Mouse (Mus musculus) frontal cortex, adult (tissue): ENCODE data around the gene Astl.

Experiments used
- ATAC-seq: cut with Nextera tagmentation; 2 replicates; pipeline ENCODE4 v1.9.2; 2017; ENCODE audit warnings: mild to moderate bottlenecking, moderate library complexity, mixed read lengths; ENCODE audit not compliant: low TSS enrichment

Astl gene

DNA sequence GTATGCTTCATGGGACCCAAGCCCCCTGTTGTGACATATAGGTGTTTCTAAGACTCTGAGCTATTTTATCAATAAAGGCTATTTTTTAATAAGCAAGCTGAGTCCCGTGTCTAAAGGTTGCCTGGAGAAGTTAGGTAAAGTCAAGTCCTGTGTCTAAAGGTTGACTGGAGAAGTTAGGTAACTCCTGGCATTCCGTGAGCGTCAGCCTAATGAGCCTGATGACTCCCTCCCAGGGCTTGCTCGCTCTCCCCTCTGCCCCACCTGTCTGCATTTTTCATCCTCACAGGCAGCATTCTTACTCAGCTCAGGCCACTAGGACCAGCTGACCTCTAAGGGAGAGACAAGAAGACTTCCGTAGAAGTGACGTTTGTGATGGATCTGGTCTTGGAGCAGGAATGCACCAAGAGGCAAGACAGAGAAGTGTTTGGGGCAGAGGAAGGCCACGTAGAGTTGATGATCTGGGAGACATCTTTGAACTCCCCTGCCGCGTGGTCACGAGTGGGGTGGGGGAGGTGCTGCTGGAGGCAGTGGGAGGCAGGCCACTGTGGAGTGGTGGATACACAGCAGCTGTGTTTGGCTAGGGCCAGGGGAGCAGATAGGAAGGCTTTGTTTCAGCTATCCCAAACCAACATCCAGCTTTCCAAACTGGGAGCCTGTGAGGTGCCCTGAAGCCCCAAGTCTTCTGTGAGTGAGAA lies 28.8 kb downstream of the Astl start:
- ATAC-seq = no peak

DNA sequence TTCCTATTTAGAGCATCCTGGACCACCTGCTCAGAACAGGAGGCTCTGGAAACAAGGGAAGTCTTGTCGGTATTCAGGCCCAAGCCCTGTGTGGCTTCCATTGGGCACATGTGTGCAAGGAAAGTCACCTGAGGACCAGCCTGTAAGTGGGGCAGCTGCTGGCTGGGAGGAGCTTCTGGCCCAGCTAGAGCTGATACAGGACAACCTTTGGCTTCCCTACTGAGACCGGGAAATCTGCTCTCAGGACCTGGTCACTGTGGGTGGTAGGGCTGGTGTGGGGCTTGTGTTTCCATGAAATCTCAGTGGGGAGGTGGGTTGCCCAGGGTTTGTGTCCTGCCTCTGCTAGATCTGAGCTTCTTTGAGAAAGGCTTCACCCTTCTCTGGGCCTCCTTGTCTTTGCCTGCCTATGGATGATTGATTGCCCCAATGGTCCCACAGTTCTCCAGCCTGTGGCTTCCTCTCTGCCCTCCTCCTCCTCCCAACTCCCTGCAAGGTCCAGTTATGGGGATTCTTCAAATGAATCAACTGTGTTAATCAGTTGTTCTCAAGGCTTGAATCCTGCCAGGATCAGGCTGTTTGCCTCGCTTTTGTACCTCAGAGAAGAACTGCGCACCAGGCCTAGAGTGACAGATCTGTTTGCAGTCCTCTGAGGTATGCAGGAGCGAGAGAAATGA lies 31.4 kb downstream of the Astl start:
- ATAC-seq = no peak

DNA sequence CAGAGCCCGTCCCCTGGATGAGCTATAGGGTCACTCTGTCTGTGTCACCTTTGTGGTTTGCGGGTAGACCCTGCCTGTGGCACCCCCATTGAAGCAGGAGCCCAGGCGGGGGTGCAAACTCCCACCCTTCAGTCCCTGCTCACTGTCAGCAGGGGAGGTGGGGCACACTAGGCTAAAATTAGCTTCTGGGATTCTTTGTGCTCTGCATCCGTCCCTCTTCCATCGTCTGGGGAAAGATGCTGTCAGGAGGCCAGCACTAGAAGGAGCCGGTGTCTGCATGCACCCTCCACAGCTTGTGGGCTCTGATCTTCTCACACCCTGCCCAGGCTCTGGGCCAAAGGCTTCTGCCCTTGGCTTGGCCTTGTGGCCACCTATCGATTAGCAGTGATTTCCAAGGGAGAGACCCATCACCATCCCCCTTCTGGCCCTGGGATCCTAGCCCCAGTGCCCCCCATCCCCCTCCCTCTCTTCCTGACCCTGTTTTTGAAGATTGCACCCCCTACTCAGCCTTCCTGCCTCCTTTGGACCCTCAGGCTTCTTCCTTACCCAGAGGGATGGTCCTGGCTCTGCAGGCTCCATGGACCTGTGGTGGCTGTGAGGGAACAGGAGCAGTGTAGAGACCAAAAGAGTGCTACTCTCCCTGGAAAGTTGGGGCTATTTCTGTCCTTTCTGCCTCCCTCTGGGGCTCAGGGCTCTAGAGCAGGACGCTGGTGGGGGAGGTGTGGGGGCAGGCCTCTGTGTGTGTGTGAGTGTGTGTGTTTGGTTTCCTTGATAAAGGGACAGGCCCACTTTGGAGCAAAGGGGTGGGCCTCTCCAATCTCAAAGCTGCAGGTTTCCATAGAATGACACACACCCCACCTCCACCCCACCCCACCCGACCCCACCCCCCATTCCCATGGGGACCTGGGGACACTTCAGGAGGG lies 32.4 kb downstream of the Astl start:
- peak; percentile 55 for ATAC-seq

DNA sequence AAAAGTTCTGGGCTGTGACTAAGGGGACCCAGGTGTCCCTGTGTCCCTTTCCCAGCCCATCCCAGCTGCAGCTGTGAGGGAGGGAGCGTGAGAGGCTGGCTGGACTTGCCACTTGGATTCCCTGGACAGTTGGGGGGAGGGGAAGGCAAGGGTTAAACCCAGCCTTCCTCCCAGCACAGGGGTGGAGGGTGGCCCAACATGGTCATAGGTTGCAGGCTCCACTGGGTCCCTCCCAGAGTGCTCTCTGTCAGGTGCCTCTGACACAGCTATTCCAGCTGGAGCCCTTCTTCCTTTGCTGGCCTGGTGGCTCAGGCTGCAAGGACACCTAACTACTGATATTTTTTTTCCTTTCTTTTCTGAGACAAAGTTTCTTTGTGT lies 33.0 kb downstream of the Astl start:
- no peak for ATAC-seq

DNA sequence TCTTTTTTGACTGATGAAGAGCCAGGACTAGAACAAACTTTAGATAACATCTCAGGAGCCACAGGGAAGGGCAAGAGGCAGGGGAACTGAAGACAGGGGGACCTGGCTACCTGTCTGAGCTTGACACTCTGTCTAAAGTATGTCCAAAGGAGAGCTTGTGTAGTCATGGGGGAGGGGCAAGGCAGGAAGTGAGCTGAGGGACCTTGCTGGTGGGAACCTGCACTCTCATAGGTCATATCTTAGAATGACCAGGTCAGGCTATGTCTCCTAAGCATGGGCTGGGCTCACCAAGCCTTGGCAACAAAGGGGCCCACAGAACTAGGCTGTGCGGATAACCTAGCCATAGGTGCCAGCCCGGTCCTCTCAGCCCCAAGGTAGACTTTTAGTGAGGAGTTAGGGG lies 33.6 kb downstream of the Astl start:
- ATAC-seq = no peak

DNA sequence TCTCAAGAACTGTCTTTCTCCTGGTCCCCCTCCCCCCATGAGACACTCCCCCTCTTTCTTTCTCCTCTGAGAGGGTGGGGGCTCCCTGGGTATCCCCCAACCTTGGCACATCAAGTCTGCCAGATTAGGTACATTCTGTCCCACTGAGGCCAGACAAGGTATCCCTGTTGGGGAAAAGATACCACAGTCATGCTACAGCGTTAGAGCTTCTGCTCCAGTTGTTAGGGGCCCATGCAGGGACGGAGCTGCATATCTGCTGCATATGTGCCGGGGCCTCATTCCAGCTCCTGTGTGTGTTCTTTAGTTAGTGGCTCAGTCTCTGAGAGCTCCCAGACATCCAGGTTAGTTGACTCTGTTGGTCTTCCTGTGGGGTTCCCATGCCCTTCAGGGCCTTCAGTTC lies 35.7 kb downstream of the Astl start:
- ATAC-seq = no peak

DNA sequence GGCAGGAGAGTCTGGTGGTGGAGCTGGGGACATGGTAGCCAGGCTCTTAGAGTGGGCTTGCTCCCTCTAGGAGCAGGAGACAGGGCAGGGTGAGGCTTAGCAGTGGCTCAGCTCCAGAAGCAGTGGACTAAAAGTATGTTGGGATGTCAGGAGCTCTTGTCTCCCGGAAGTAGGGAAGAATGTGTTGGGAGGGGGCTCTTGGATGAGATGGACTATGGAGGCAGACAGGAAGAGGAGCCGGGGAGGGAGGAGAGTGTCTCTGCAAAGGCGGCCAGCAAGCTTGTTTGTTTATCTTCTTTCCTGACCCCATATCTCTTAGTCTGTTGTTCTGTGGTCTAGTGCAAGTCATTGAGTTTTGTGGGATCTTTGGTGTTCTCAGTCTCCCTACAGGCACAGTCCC lies 36.6 kb downstream of the Astl start:
- ATAC-seq = no peak

DNA sequence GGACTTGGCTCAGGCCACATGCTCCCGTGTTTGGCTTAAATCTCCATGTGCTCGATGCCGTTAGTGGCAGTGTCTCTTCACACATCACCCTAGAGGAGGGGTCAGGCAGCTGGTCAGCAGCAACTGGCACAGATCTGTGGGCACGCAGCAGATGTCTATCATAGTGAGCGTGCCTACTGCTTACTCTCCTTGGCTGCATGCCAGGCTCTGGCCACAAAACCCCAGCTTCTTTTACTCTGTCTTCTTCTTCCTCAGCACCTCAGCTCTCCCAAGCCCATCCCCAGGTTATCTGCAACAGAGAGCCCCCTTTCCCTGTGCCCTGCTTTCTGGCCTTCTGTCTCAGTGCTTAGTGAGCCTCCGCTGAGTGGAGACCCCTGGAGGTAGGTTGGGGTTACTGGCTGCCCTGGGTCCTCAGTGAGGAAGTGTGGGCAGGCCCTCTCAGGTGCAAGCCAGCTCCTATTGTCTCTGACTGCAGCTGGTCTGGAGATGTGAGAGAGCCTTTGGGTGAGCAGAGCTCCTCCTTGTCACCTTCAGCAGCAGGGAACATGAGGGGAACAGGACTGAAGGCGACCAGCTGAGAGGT lies 37.4 kb downstream of the Astl start:
- no peak for ATAC-seq

DNA sequence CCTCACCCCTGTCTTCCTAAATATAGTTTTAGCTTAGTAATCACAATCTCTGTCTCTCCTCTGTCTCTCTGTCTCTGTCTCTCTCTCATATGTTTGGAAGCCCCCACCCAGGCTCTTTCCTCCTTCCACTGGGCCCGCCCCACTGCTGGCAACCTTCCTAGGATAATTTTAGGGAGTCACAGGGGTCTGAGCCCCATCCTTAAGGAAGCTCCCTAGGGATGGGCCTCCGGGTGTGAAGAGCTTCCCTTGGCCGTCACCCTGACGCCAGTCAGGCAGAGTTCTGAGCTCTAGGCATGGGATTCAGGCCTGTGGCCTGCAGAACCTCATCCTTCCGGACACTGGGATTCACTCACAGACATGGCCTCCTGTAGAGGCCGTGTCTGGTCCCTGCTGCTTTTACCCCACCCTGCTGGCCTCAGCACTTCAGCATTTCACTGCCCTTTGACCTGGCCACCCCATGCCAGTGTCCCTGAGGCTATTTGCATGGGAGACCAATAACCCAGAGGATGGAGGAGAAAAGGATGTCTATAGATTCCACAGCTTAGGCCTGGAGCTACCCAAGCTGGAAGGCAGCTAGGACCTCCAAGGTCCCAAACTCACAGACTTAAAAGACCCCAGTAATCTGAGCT lies 38.1 kb downstream of the Astl start:
- ATAC-seq = no peak

DNA sequence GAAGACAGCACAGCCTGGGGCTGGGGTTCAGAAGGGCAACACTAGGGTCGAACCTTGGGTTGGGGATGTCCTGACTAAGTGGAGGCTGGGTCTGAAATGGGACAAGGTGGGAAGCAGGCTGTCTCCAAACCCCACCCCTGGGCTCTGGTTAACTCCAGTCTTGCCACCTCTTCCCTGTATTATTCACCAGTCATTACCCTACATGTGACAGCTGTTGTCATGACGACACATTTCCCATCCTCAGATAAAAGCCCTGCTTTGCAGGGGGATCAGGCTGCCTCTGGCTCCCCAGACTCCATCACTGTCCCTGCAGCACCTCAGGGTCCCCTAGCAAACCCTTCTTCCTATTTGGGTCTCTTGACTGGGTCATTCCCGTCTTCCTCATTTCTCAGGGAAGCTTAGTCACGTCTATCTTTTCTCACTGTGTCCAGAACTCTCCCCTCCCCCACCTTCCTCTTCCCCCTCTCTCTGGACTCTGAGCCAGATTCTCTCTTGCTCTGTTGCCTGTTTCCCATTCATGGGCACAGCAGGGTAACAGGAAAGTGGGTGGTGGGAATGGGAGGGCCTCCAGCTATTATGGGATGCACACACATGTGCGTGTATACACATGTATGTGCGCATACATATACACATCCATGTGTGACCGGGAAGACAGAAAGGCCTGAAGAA lies 39.6 kb downstream of the Astl start:
- no peak for ATAC-seq

DNA sequence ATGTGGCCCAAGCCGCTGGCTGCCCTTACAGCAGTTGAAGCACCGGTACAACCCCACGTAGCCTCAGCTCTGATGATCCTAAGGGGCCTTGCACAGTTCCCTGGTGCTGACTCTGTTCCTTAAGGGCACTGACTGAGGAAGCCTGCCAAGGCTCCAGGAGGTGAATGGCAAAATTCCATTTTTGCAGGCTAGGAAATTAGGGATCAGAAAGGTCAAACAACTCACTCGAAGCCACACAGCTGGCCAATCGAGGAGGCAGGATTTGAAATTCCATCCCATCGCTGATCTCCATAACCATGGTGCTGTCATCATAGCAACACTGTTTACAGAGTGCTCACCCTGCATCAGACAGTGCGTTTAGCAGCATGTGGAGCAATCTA lies 40.2 kb downstream of the Astl start:
- no peak for ATAC-seq

DNA sequence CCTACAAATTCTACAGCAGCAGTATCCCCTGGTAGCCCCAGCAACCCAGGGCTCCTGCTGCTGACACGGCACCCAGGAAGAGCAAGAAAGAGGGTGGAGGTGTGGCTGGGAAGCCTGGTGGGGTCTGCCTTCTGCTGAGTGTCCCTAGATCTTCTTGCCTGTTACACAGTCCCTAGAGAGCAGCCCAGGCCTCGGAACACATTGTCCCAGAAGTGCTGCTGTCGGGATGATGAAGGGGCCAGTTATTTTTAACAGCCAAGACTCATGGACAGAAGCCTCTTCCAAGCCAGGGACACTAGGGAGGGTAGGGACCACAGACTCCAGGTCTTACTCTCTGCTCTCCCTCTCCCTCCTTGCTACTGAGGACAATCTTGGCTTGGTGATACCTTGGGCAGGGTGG lies 40.8 kb downstream of the Astl start:
- no peak for ATAC-seq

DNA sequence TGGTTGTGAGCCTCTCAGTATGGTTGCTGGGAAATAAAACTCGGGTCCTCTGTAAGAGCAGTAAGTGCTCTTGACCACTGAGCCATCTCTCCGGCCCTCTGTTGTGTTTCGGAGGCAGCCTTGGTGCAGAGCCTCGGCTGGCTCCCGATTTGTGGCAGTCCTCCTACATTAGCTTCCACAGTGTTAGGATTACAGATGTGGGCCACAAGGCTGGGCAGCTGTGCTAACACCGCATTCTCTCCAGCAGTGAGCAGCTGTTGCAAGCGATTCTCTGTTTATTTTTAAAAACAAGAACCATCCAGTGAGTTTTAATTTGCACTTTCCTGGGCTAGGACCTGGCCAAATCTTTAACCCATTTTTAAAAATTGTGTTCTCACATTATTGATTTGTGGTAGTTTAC lies 45.4 kb downstream of the Astl start:
- ATAC-seq = no peak

DNA sequence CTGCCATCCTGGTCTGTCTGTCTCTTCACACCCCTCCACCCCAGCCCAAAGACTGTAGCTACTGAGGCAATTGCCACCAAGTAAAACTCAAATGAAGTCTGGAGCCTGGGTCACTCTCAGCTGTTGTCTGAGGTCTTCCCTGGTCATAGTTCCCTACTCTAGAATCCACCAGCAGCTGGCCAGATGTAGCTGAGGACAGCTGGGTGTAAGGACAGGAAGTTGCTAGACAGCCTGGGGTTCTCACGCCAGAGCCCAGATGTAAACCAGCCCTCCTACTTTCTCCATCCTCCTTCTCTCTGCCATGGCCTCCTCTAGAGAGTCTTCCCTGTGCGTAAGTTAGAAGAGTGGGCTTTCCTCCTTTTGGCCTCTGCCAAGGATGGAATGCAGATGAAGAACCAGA lies 49.1 kb downstream of the Astl start:
- no peak for ATAC-seq

DNA sequence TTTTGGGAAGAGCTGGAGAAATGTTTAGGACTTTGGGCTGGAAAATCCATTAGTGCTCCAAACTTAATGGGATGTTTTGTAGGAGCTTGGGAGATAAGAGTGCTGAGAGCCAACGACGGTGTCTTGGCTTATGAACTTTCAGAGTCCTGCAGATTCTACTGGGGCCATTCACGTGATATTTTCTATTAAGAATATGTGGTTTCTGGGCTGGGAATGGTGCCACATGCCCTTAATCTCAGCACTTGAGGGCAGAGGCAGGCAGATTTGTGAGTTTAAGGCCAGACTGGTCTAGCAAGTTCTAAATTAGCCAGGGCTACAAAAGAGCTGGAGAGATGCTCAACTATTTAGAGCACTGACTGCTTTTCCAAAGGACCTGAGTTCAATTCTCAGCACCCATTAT lies 51.9 kb downstream of the Astl start:
- ATAC-seq = no peak

DNA sequence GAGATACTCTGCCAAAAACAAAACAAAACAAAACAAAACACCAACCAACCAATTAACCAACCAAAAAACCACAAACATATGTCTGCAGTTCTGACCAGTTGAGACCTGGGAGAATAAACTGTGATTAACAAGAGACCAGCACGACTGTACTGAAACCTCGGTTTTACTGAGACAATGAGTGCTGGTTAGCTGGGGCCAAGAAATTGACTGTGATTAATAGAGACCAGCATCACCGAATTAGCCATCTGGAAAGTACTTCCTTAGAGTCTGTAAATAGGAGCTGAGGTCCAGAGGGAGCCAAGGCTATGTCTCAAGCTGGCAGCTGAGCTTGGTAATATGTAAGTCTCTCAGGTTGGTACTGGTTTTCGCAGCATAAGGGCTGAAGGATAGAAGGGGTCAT lies 52.4 kb downstream of the Astl start:
- no peak for ATAC-seq

DNA sequence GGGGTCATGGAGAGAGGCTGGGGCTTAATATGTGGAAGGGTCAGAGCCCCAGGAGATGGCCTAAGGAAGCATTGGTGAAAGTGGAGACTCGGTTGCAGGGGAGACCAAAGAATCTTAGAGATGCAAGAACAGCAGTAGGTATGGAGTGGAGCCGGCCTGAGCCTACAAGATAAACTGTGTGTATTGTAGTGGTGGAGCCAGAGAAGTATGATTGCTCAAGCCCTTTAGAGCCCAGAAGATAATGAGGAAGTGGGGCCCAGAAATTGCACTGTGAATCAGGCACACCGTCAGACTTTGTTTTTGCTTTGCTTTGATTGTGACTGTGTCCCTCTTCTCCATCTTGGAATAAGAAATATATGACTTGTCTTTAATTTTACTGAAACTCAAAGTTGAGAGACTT lies 52.9 kb downstream of the Astl start:
- ATAC-seq = no peak

DNA sequence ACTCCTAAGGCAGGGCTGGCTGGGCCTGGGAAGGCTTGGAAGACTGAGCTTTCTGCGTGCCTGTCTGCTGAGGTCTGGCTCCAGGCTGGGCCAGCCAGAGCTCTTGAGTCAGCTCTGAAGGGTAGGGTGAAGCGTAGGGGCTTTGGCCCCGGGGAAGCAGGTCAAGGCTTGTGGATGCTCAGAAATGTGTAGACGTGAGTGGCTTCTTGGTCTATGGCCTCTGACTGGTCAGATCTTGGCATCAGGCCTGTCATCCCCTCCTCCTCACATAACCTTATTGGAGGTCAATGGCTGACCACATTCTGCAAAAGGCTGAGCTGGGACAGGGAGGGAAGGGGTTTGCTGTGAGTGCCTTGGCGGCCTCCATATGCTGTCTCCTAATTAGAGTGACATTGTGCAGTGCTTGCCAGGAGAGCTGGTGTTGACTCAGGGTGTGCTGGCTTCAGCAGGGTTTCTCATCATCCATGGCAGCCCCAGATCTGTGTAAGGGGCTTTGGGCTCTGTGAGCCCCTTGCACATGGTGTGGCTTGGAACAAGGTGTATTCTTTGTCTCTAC lies 56.2 kb downstream of the Astl start:
- ATAC-seq = no peak

DNA sequence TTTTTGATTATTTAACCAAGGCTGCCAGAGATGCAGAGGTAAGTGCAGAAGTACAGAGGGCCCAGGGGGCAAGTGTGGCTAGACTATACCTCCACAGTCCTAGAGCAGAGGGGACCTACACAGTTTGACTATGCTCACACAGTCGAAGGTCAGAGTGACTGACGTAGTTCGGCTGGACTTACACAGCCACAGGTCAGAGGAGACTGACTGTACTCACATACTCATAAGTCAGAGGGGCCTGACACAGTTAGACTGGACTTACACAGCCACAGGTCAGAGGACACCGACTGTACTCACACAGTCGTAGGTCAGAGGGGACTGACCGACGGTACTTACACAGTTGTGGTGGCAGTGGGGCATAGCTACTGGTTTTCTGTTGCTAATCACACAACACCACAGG lies 60.3 kb downstream of the Astl start:
- no peak for ATAC-seq
